Mouse (Mus musculus) neutrophil, adult 65 days (primary cell): ENCODE measurements around the gene Entpd4b. TPM values are rescaled to one million over a fixed set of nuclear protein-coding genes. Genes with fewer than 3 reads are reported as not detected.

Experiments used
- total RNA-seq: library from RNA; stranded (reverse); gene quantifications from 2 replicates; pipeline ENCODE4 v1.2.4, GENCODE M21; 2023

The Entpd4b gene
- 1.6 and 1.9 TPM in 2 replicates for total RNA-seq

DNA sequence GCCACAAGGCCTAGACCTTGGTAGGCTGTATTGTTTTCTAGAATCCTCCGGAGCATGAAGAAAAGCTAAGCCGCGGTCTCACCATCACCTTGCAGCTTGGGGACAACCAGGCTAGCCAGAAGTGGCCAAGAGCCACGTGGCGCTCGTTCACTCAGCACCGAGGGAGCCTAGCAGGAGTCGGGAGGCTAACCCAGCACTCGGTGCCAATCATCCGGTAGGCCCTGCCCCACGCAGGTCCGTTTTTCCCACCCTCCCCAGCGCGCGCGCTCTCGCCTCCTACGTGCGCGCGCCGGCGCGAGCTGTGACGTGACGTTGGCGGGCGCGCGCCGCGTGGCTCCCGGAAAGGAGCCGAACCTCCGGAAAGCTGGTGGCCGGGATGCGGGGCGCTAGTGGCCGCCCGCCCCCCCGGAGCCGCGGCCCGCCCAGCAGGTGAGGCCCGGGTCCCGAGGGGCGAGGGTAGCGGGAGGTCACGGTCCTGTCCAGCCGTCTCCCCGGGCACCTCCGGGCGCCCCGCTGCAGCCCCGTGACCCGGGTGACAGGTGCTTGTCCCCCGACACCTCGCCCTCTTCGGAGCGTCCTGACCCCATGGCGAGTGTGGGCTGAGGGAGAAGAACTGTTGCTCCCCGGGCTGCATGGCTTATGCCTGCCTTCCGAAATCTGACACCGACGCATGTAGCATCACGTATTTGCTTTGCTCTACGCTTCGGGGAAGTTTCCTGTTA lies at the start of gene Entpd4b:
Entpd4b (plus strand) TSS at position 315 of the 722 bp plus-strand sequence.

DNA sequence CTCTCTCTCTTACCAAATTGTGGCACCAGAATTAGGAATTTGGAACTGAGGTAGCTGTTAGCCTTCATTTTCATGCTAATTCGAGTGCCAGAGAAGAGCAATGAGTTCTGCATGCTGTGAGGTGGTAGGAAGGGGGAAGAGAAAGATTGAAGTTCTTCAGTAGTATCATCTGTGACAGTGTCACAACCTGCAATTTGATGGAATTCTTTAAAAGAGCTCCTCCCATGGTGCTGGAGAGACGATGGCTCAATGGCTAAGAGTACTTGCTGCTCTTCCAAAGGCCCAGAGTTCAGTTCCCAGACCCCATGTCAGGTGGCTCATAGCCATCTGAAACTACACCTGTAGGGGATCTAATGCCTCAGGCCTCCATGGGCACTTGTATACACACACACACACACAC lies 42.8 kb upstream of the Entpd4b start, which contains the start of gene Gm27179:
Gm27179 (minus strand) TSS at position 101 of the 400 bp plus-strand sequence.

Other genes starting within 250 kb of the Entpd4b start
- 6.7 and 11.9 TPM in 2 replicates for gene Gm16867, start 52.1 kb upstream of the Entpd4b start, total RNA-seq
- gene Gm27179, start 42.9 kb upstream of the Entpd4b start, total RNA-seq, result not detected in 2 replicates